Comparison of ENCODE assay signal across 8 mouse cellular contexts in genomic region chrX:48518808-48519548, GRCm38 (mm10). TPM values are rescaled to one million over a fixed set of nuclear protein-coding genes. Genes with fewer than 3 reads are reported as not detected.
DNase-seq lines count a peak whose midpoint lies in the region; ATAC-seq and TF ChIP-seq lines count a peak whose summit lies in the region.

Gene Rab33a (plus strand): TSS chrX:48519285.

- DNase-seq in lung, postnatal 0 days (ENCODE audit: low spot score), result no peak
- no peak for DNase-seq in lung, postnatal 36 days
- DNase-seq in cerebellum, postnatal 25 days, result peak; percentile 69 to 76
- peak in 1 of 2 experiments; percentile 56 for DNase-seq in left cerebral cortex, adult 8-10 months (ENCODE audit: low spot score in 2 of 2)
- DNase-seq in thymus, adult 2 months, result peak; percentile 26
- DNase-seq in gastrocnemius, adult 18-20 months (ENCODE audit: low spot score), result no peak

- peak within 1 kb of the TSS; percentile 63 for H3K4me2 ChIP-seq in lung, postnatal 0 days (replicated peaks; ENCODE audit: low read depth, low read length)
- peak within 1 kb of the TSS; percentile 87 for H3K4me2 ChIP-seq in heart, embryonic 16.5 days (ENCODE audit: low read depth, low read length)
- H3K4me2 ChIP-seq in midbrain, embryonic 16.5 days (ENCODE audit: low read length), result peak within 1 kb of the TSS; percentile 61

- H3K9ac ChIP-seq in lung, postnatal 0 days (replicated peaks; ENCODE audit: low read depth), result no peak within 1 kb of the TSS
- peak within 1 kb of the TSS; percentile 71 for H3K9ac ChIP-seq in heart, embryonic 16.5 days (ENCODE audit: low read length)
- H3K9ac ChIP-seq in midbrain, embryonic 16.5 days (ENCODE audit: low read depth, low read length), result peak within 1 kb of the TSS; percentile 79

- H3K4me3 ChIP-seq in lung, postnatal 0 days (ENCODE audit: low read depth, low read length), result peak within 1 kb of the TSS; percentile 29
- peak within 1 kb of the TSS; percentile 59 for H3K4me3 ChIP-seq in heart, embryonic 16.5 days (ENCODE audit: low read length)
- H3K4me3 ChIP-seq in midbrain, embryonic 16.5 days (ENCODE audit: low read depth, low read length), result peak within 1 kb of the TSS; percentile 53
- peak within 1 kb of the TSS; percentile 74 for H3K4me3 ChIP-seq in thymus, adult 2 months (ENCODE audit: control insufficient read depth, insufficient read depth, low read length)

- no peaks in the 10 kb centered on the region for H3K27me3 ChIP-seq in lung, postnatal 0 days (replicated peaks; ENCODE audit: insufficient read depth, low read length)
- H3K27me3 ChIP-seq in heart, embryonic 16.5 days (ENCODE audit: control insufficient read depth, insufficient read depth, low read length), result no peaks in the 10 kb centered on the region
- no peaks in the 10 kb centered on the region for H3K27me3 ChIP-seq in midbrain, embryonic 16.5 days (ENCODE audit: control insufficient read depth, insufficient read depth, low read depth, low read length)
- H3K27me3 ChIP-seq in thymus, adult 2 months (ENCODE audit: control insufficient read depth, insufficient read depth, low read length), result no peaks in the 10 kb centered on the region

- H3K27ac ChIP-seq in lung, postnatal 0 days (ENCODE audit: low read length), result no peak within 1 kb of the TSS
- H3K27ac ChIP-seq in heart, embryonic 16.5 days (ENCODE audit: low read length), result no peak within 1 kb of the TSS
- peak within 1 kb of the TSS; percentile 90 for H3K27ac ChIP-seq in midbrain, embryonic 16.5 days (ENCODE audit: low read length)
- no peak within 1 kb of the TSS for H3K27ac ChIP-seq in thymus, adult 2 months (ENCODE audit: control insufficient read depth, insufficient read depth, low read length)

- TF ChIP-seq CTCF in lung, postnatal 0 days (IDR thresholded peaks at IDR 0.05), result no peak
- no peak for TF ChIP-seq CTCF in thymus, adult 2 months (IDR thresholded peaks at IDR 0.05; ENCODE audit: borderline replicate concordance, control insufficient read depth, extremely low read depth, insufficient read depth, low read length, poor library complexity)

- 14% methylated on average over 32 of the region's 33 CpGs for WGBS in lung, postnatal 0 days
- 23% methylated on average over 33 of the region's 33 CpGs for WGBS in heart, embryonic 16.5 days
- WGBS in midbrain, embryonic 16.5 days, result 31% methylated on average over 30 of the region's 33 CpGs
- WGBS in thymus, adult 2 months, result 1% methylated on average over 33 of the region's 33 CpGs

- TF ChIP-seq POLR2A in thymus, adult 2 months (IDR thresholded peaks at IDR 0.05; ENCODE audit: control insufficient read depth, extremely low read depth, insufficient read depth, low read length, poor library complexity), result no peak

- TF ChIP-seq EP300 in lung, postnatal 0 days (IDR thresholded peaks at IDR 0.05), result no peak

- no peak for ATAC-seq in lung, postnatal 0 days
- ATAC-seq in heart, embryonic 16.5 days (replicated peaks; ENCODE audit: extremely low read depth, insufficient read depth, low FRiP score), result peak; percentile 51
- ATAC-seq in midbrain, embryonic 16.5 days, result peak; percentile 80

- H3K4me1 ChIP-seq in lung, postnatal 0 days (ENCODE audit: insufficient read depth, low read depth, low read length), result no peaks in the 10 kb centered on the region
- H3K4me1 ChIP-seq in heart, embryonic 16.5 days (ENCODE audit: control insufficient read depth, insufficient read depth, low read length), result no peaks in the 10 kb centered on the region
- peaks cover 23% of the 10 kb centered on the region for H3K4me1 ChIP-seq in midbrain, embryonic 16.5 days (ENCODE audit: control insufficient read depth, insufficient read depth, low read length)
- peaks cover 13% of the 10 kb centered on the region; the same call in 1 of the 2 replicates for H3K4me1 ChIP-seq in thymus, adult 2 months (replicated peaks; ENCODE audit: control insufficient read depth, insufficient read depth, low read length)

- no peaks in the 10 kb centered on the region for H3K9me3 ChIP-seq in lung, postnatal 0 days (ENCODE audit: low read length)
- H3K9me3 ChIP-seq in heart, embryonic 16.5 days (replicated peaks; ENCODE audit: control insufficient read depth, low read length), result no peaks in the 10 kb centered on the region
- H3K9me3 ChIP-seq in midbrain, embryonic 16.5 days (replicated peaks; ENCODE audit: control insufficient read depth, low read length, poor library complexity, severe bottlenecking), result no peaks in the 10 kb centered on the region

- H3K36me3 ChIP-seq in lung, postnatal 0 days (ENCODE audit: insufficient read depth, low read length), result no peaks in the 10 kb centered on the region
- H3K36me3 ChIP-seq in heart, embryonic 16.5 days (ENCODE audit: control insufficient read depth, insufficient read depth), result no peaks in the 10 kb centered on the region
- H3K36me3 ChIP-seq in midbrain, embryonic 16.5 days (ENCODE audit: control insufficient read depth, insufficient read depth, low read length), result no peaks in the 10 kb centered on the region
- H3K36me3 ChIP-seq in thymus, adult 2 months (ENCODE audit: control insufficient read depth, insufficient read depth, low read length), result no peaks in the 10 kb centered on the region

RNA-seq across cellular contexts. Expression of gene Rab33a, which starts in this region (rescaled TPM):
- 1.2 and 1.3 TPM in 2 replicates for polyA plus RNA-seq in lung, postnatal 0 days (2015; fragmentation: Nextera tagmentation; extraction: Ambion mirVana)
- 3.8 and 5.6 TPM in 2 replicates for polyA plus RNA-seq in heart, embryonic 16.5 days (2015; fragmentation: Nextera tagmentation; extraction: Ambion mirVana)
- total RNA-seq in left cerebral cortex, adult 8-10 months (2022), result 10 to 100 TPM; 30.2 to 39.6 (median 33.8) TPM
- 104 and 105 TPM in 2 replicates for polyA plus RNA-seq in midbrain, embryonic 16.5 days (2015; fragmentation: Nextera tagmentation; extraction: Ambion mirVana)
- polyA plus RNA-seq in thymus, adult 2 months (2012; rRNA removed), result 2.0 and 2.5 TPM in 2 replicates
- total RNA-seq in gastrocnemius, adult 18-20 months (2021), result not detected

Comparison
In these comparisons a context has a peak if more than half of its experiments do, and no peak if none do; other contexts are left out.
1. RNA of gene Rab33a (total RNA-seq): 30.2 to 39.6 TPM in left cerebral cortex, adult 8-10 months; not detected in gastrocnemius, adult 18-20 months; every median in the first group is over 10 times any median in the second.
2. RNA of gene Rab33a (polyA plus RNA-seq): 104 to 105 TPM in midbrain, embryonic 16.5 days; 3.8 to 5.6 TPM in heart, embryonic 16.5 days, 2.0 to 2.5 TPM in thymus, adult 2 months and 1.2 to 1.3 TPM in lung, postnatal 0 days; every median in the first group is over 10 times any median in the second.
3. DNase-seq: peak in cerebellum, postnatal 25 days (2 of 2) and thymus, adult 2 months (single experiment); none in lung, postnatal 0 days (single experiment), lung, postnatal 36 days (single experiment) and gastrocnemius, adult 18-20 months (single experiment).
4. Peak in every context shown above with its lines, with median percentiles within 50 percentile points of each other: H3K4me2 ChIP-seq and H3K4me3 ChIP-seq.